Mouse (Mus musculus) heart, adult 2 months (tissue): ENCODE measurements around the gene Rpe. TPM values are rescaled to one million over a fixed set of nuclear protein-coding genes. Genes with fewer than 3 reads are reported as not detected.
A peak's percentile ranks its signal among the peaks of the same experiment; 100 is the strongest.

Experiments used
- DNase-seq, 2 experiments: peaks; one replicate each; pipeline ENCODE4 v3.0.0; 2021
- H3K27ac ChIP-seq: fragments of 200-600 bp; 2 replicates; pipeline ENCODE4 v1.8.1; 2022
- H3K27me3 ChIP-seq: fragments of 200-500 bp; 2 replicates; pipeline ENCODE4 v1.6.1; 2012; ENCODE audit warnings: mild to moderate bottlenecking, low read length, inconsistent platforms, mixed read lengths; ENCODE audit not compliant: control insufficient read depth, insufficient read depth
- H3K36me3 ChIP-seq: fragments of 200-500 bp; 2 replicates; pipeline ENCODE4 v1.6.1; 2012; ENCODE audit warnings: low read length, inconsistent platforms; ENCODE audit not compliant: control insufficient read depth, insufficient read depth
- H3K4me1 ChIP-seq: fragments of 200-500 bp; 2 replicates; pipeline ENCODE4 v1.6.1; 2011; ENCODE audit warnings: low read length; ENCODE audit not compliant: control insufficient read depth, insufficient read depth
- H3K4me3 ChIP-seq: fragments of 200-600 bp; 2 replicates; pipeline ENCODE4 v1.8.1; 2022
- H3K79me2 ChIP-seq: fragments of 200-500 bp; replicated peaks from 2 replicates; pipeline ENCODE4 v1.6.1; 2012; ENCODE audit warnings: mild to moderate bottlenecking, inconsistent platforms, low read length, moderate library complexity, mixed read lengths; ENCODE audit not compliant: control insufficient read depth, insufficient read depth
- H3K9ac ChIP-seq: fragments of 200-500 bp; 2 replicates; pipeline ENCODE4 v1.6.1; 2012; ENCODE audit warnings: low read depth, mild to moderate bottlenecking, control low read depth, inconsistent platforms, low read length, mixed read lengths
- CTCF ChIP-seq: fragments of 200-600 bp; IDR thresholded peaks from 2 replicates; pipeline ENCODE4 v1.8.1; 2022; ENCODE audit warnings: antibody characterized with exemption, mild to moderate bottlenecking, moderate library complexity
- EP300 ChIP-seq: fragments of 200-500 bp; IDR thresholded peaks from 2 replicates; pipeline ENCODE4 v1.6.1; 2011; ENCODE audit warnings: low read depth, low read length, control low read depth; ENCODE audit not compliant: insufficient read depth
- POLR2A ChIP-seq: fragments of 200-500 bp; IDR thresholded peaks from 2 replicates; pipeline ENCODE4 v1.6.1; 2011; ENCODE audit warnings: mild to moderate bottlenecking, low read depth, low read length, control low read depth; ENCODE audit not compliant: insufficient read depth
- WGBS: fragments of 180-500 bp; shearing (Covaris S2); methylation state at CpG from one replicate; pipeline ENCODE4 v1.1.7; 2018; 5-methylcytosine and 5-hydroxymethylcytosine counted together
- intact Hi-C: fragments of 180-260 bp; cut with DNase I; formaldehyde crosslinking; loops from one replicate; pipeline ENCODE4 v1.15.1; 2025
- polyA plus RNA-seq: library from polyadenylated mRNA; depleted of rRNA; stranded (reverse); fragments of >200 nt; gene quantifications from 2 replicates; pipeline ENCODE4 v1.2.3, GENCODE M21; 2012
- total RNA-seq, 2 experiments: library from RNA; stranded (reverse); gene quantifications; 2 replicates each; pipeline ENCODE4 v1.2.3; 2021

Gene Rpe
- total and polyA plus RNA-seq, 3 experiments = 5.7 to 12.5 (median 11.7) TPM

GRCm38 (mm10) chr1:66677928-66678327 lies 22.7 kb upstream of the Rpe start:
- intact Hi-C loops = no loop called here
- DNase-seq = no peak
- no peak for TF ChIP-seq EP300
- no peak for TF ChIP-seq POLR2A
- no peak for TF ChIP-seq CTCF
- no peaks in the 10 kb centered on the region for H3K4me1 ChIP-seq
- WGBS = 74% methylated on average over 14 of the region's 14 CpGs
- no peaks in the 10 kb centered on the region for H3K79me2 ChIP-seq
- H3K36me3 ChIP-seq = no peaks in the 10 kb centered on the region
- H3K9ac ChIP-seq = no peak overlapping the region
- no peak overlapping the region for H3K27ac ChIP-seq
- H3K4me3 ChIP-seq = no peak overlapping the region
- no peaks in the 10 kb centered on the region for H3K27me3 ChIP-seq

GRCm38 (mm10) chr1:66678662-66679061 lies 22.0 kb upstream of the Rpe start:
- intact Hi-C loops = no loop called here
- H3K9ac ChIP-seq = no peak overlapping the region
- H3K27me3 ChIP-seq = no peaks in the 10 kb centered on the region
- no peak overlapping the region for H3K4me3 ChIP-seq
- DNase-seq = no peak
- 21% methylated on average over 2 of the region's 2 CpGs for WGBS
- no peaks in the 10 kb centered on the region for H3K79me2 ChIP-seq
- H3K4me1 ChIP-seq = no peaks in the 10 kb centered on the region
- H3K27ac ChIP-seq = no peak overlapping the region
- TF ChIP-seq CTCF = peak; percentile 49
- no peak for TF ChIP-seq POLR2A
- TF ChIP-seq EP300 = no peak
- no peaks in the 10 kb centered on the region for H3K36me3 ChIP-seq

GRCm38 (mm10) chr1:66682974-66683373 lies 17.7 kb upstream of the Rpe start:
- Histone ChIP-seq H3K4me3 (no peak overlapping the region), H3K9ac (no peak overlapping the region), H3K27me3 (no peaks in the 10 kb centered on the region), H3K79me2 (no peaks in the 10 kb centered on the region), H3K27ac (no peak overlapping the region), H3K36me3 (no peaks in the 10 kb centered on the region), H3K4me1 (no peaks in the 10 kb centered on the region)
- DNase-seq = no peak
- WGBS = 83% methylated on average over 5 of the region's 5 CpGs
- intact Hi-C loops = no loop called here
- TF ChIP-seq CTCF = no peak

- Histone ChIP-seq H3K9ac (no peak overlapping the region), H3K27ac (no peak overlapping the region), H3K27me3 (no peaks in the 10 kb centered on the region), H3K36me3 (no peaks in the 10 kb centered on the region), H3K79me2 (no peaks in the 10 kb centered on the region), H3K4me3 (no peak overlapping the region), H3K4me1 (no peaks in the 10 kb centered on the region)
- intact Hi-C loops = no loop called here
- 62% methylated on average over 3 of the region's 3 CpGs for WGBS
- no peak for DNase-seq
- TF ChIP-seq EP300 = no peak
- no peak for TF ChIP-seq CTCF
- TF ChIP-seq POLR2A = no peak
These were observed 8.9 kb upstream of the Rpe start for GRCm38 (mm10) chr1:66691772-66692171.

- no peak for TF ChIP-seq CTCF
- H3K79me2 ChIP-seq = no peaks in the 10 kb centered on the region
- intact Hi-C loops = no loop called here
- H3K9ac ChIP-seq = no peak overlapping the region
- no peaks in the 10 kb centered on the region for H3K4me1 ChIP-seq
- no peak overlapping the region for H3K27ac ChIP-seq
- no peaks in the 10 kb centered on the region for H3K36me3 ChIP-seq
- H3K4me3 ChIP-seq = no peak overlapping the region
- H3K27me3 ChIP-seq = no peaks in the 10 kb centered on the region
- 76% methylated on average over 1 of the region's 1 CpGs for WGBS
- no peak for DNase-seq
These were observed 8.3 kb upstream of the Rpe start for GRCm38 (mm10) chr1:66692308-66692707.

- H3K79me2 ChIP-seq = no peaks in the 10 kb centered on the region
- WGBS = 84% methylated on average over 8 of the region's 8 CpGs
- no peak overlapping the region for H3K4me3 ChIP-seq
- H3K9ac ChIP-seq = no peak overlapping the region
- H3K4me1 ChIP-seq = no peaks in the 10 kb centered on the region
- intact Hi-C loops = no loop called here
- no peak for TF ChIP-seq EP300
- TF ChIP-seq CTCF = no peak
- no peak for TF ChIP-seq POLR2A
- no peaks in the 10 kb centered on the region for H3K36me3 ChIP-seq
- DNase-seq = no peak
- no peaks in the 10 kb centered on the region for H3K27me3 ChIP-seq
- H3K27ac ChIP-seq = no peak overlapping the region
These were observed 7.7 kb upstream of the Rpe start for GRCm38 (mm10) chr1:66692780-66693392.
